Mouse (Mus musculus) CD4-positive, CD25-positive, alpha-beta regulatory T cell, adult 4 months (primary cell): Measurements from ENCODE around the gene Hist1h1b. TPM values are rescaled to one million over a fixed set of nuclear protein-coding genes. Genes with fewer than 3 reads are reported as not detected.

Source experiments
- polyA plus RNA-seq, 2 experiments: library from polyadenylated mRNA; unstranded; fragments of 100-300 nt; shearing (Covaris generic); gene quantifications; one replicate each; pipeline ENCODE4 v1.2.1; 2017

Hist1h1b gene
- polyA plus RNA-seq, 2 experiments from 2014 or later = 3.6 to 5.1 TPM

Other genes with a start within 250 kb of the Hist1h1b start
- gene Zkscan8, start 249.5 kb downstream of the Hist1h1b start, polyA plus RNA-seq = 1 to 10 TPM; 5.2 to 6.1 TPM
- gene Olfr1366, start 237.8 kb downstream of the Hist1h1b start, polyA plus RNA-seq = not detected
- gene Olfr1535, start 220.7 kb downstream of the Hist1h1b start, polyA plus RNA-seq = under 1 TPM in 1 of 2 experiments, not detected in 1; 0.32 TPM
- not detected for gene Olfr1364, start 198.9 kb downstream of the Hist1h1b start, polyA plus RNA-seq
- not detected for gene Olfr1362, start 166.6 kb downstream of the Hist1h1b start, polyA plus RNA-seq
- not detected for gene Olfr11, start 138.1 kb downstream of the Hist1h1b start, polyA plus RNA-seq
- not detected for gene Olfr1361, start 117.2 kb downstream of the Hist1h1b start, polyA plus RNA-seq
- gene Olfr1360, start 103.2 kb downstream of the Hist1h1b start, polyA plus RNA-seq = not detected
- not detected for gene Olfr1359, start 82.5 kb downstream of the Hist1h1b start, polyA plus RNA-seq
- not detected for gene Hist1h2bl, start 64.5 kb downstream of the Hist1h1b start, polyA plus RNA-seq
- gene Hist1h2ai, start 64.2 kb downstream of the Hist1h1b start, polyA plus RNA-seq = 10 to 100 TPM in 1 of 2 experiments, not detected in 1; 41.5 TPM
- gene Hist1h3h, start 63.0 kb downstream of the Hist1h1b start, polyA plus RNA-seq = 1 to 10 TPM; 2.1 to 2.5 TPM
- gene Hist1h2bm, start 58.6 kb downstream of the Hist1h1b start, polyA plus RNA-seq = 1 to 10 TPM; 1.8 to 2.5 TPM
- gene Hist1h4j, start 45.6 kb downstream of the Hist1h1b start, polyA plus RNA-seq = not detected
- gene Hist1h4k, start 30.1 kb downstream of the Hist1h1b start, polyA plus RNA-seq = 10 to 100 TPM in 1 of 2 experiments, 1 to 10 TPM in 1; 8.2 to 16.8 TPM
- gene Hist1h2ak, start 26.8 kb downstream of the Hist1h1b start, polyA plus RNA-seq = 1 to 10 TPM in 1 of 2 experiments, not detected in 1; 2.1 TPM
- gene Hist1h2bn, start 26.5 kb downstream of the Hist1h1b start, polyA plus RNA-seq = 1 to 10 TPM in 1 of 2 experiments, not detected in 1; 5.6 TPM
- gene Hist1h3i, start 2.7 kb upstream of the Hist1h1b start, polyA plus RNA-seq = not detected
- gene Hist1h2an, start 6.6 kb upstream of the Hist1h1b start, polyA plus RNA-seq = 1 to 10 TPM in 1 of 2 experiments, not detected in 1; 8.0 TPM
- gene Hist1h2bp, start 6.8 kb upstream of the Hist1h1b start, polyA plus RNA-seq = not detected
- 1 to 10 TPM; 4.9 to 6.4 TPM for gene Hist1h2bq, start 29.6 kb upstream of the Hist1h1b start, polyA plus RNA-seq
- not detected for gene Hist1h2ao, start 29.8 kb upstream of the Hist1h1b start, polyA plus RNA-seq
- gene Hist1h4m, start 31.1 kb upstream of the Hist1h1b start, polyA plus RNA-seq = 10 to 100 TPM in 1 of 2 experiments, not detected in 1; 21.4 TPM
- gene Hist1h4n, start 51.6 kb upstream of the Hist1h1b start, polyA plus RNA-seq = 10 to 100 TPM in 1 of 2 experiments, not detected in 1; 12.8 TPM
- gene Hist1h2ap, start 52.9 kb upstream of the Hist1h1b start, polyA plus RNA-seq = 100 to 1,000 TPM in 1 of 2 experiments, 10 to 100 TPM in 1; 94.5 to 115 TPM
- gene Hist1h2br, start 53.1 kb upstream of the Hist1h1b start, polyA plus RNA-seq = 1 to 10 TPM; 4.7 to 6.5 TPM
- gene Zfp184, start 164.5 kb upstream of the Hist1h1b start, polyA plus RNA-seq = under 1 TPM in 1 of 2 experiments, not detected in 1; 0.37 TPM
- gene Pom121l2, start 200.6 kb upstream of the Hist1h1b start, polyA plus RNA-seq = not detected
- under 1 TPM in 1 of 2 experiments, not detected in 1; 0.74 TPM for gene Prss16, start 229.1 kb upstream of the Hist1h1b start, polyA plus RNA-seq